Mouse (Mus musculus): Measurements from ENCODE around the gene Gpr152. TPM values are rescaled to one million over a fixed set of nuclear protein-coding genes. Genes with fewer than 3 reads are reported as not detected.
A peak's percentile ranks its signal among the peaks of the same experiment; 100 is the strongest.

Gpr152 gene
- polyA plus RNA-seq, 1 experiment from 2014 or later = not detected

DNA sequence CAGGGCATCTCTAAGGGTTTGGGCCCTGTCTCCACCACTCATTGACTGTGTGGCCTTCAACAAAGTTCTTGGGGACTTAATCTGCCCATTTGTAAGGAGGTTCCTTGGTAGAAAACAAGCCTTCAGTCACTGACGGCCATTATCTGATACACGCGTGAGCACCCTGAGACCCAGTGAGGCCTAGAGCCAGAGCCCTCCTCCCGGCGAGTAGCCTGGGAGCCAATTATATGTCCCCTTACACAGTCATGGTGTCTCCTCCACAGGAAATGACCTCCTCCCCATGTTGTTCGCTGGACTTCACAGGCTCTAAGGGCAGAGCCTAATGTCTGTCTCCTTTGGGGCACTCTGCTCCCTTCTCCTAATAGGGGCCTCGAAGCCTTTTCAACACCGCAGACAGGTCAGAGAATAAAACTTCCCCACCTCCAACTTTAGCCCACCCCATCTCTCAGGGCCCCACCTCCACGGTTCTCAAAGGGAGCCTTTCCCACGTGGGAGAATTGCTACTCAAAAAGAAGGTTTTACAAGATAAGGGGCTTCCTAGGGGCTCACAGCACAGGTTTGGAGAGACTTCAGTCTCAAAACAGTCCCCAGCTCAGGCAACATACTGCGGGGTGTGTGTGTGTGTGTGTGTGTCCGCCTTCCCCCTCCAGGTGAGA is 6.9 kb downstream of the Gpr152 start:
- H3K9ac ChIP-seq = no peak overlapping the region
- H3K4me2 ChIP-seq = no peak overlapping the region
- H3K4me3 ChIP-seq (ENCODE audit: low read depth, low read length) = no peak overlapping the region
- no peaks in the 10 kb centered on the region for H3K9me3 ChIP-seq (ENCODE audit: low read depth, low read length)
- no peak for DNase-seq
- TF ChIP-seq CTCF (IDR thresholded peaks at IDR 0.05; ENCODE audit: low read depth) = no peak
- no peak overlapping the region for H3K27ac ChIP-seq (ENCODE audit: low read depth)
- WGBS = 66% methylated on average over 12 of the region's 12 CpGs
- H3K4me1 ChIP-seq (ENCODE audit: insufficient read depth) = peaks cover 5% of the 10 kb centered on the region
- peaks cover 17% of the 10 kb centered on the region for H3K36me3 ChIP-seq (ENCODE audit: insufficient read depth)
- H3K27me3 ChIP-seq (ENCODE audit: insufficient read depth, low read length) = no peaks in the 10 kb centered on the region
- no peak for ATAC-seq (ENCODE audit: insufficient read depth)

GRCm38 (mm10) chr19:4147022-4147405 is 7.4 kb downstream of the Gpr152 start:
- no peak for TF ChIP-seq CTCF (IDR thresholded peaks at IDR 0.05; ENCODE audit: low read depth)
- DNase-seq = no peak
- Histone ChIP-seq H3K9ac (no peak overlapping the region), H3K4me3 (ENCODE audit: low read depth, low read length) (no peak overlapping the region), H3K27me3 (ENCODE audit: insufficient read depth, low read length) (no peaks in the 10 kb centered on the region), H3K9me3 (ENCODE audit: low read depth, low read length) (no peaks in the 10 kb centered on the region), H3K27ac (ENCODE audit: low read depth) (no peak overlapping the region), H3K4me2 (no peak overlapping the region), H3K4me1 (ENCODE audit: insufficient read depth) (peaks cover 5% of the 10 kb centered on the region), H3K36me3 (ENCODE audit: insufficient read depth) (peaks cover 18% of the 10 kb centered on the region)
- ATAC-seq (ENCODE audit: insufficient read depth) = no peak
- WGBS = 59% methylated on average over 3 of the region's 3 CpGs

GRCm38 (mm10) chr19:4147782-4148490 is 8.3 kb downstream of the Gpr152 start:
- Histone ChIP-seq H3K4me3 (ENCODE audit: low read depth, low read length) (peak overlapping the region; percentile 89), H3K9me3 (ENCODE audit: low read depth, low read length) (no peaks in the 10 kb centered on the region), H3K27ac (ENCODE audit: low read depth) (peak overlapping the region; percentile 40; the same call in 1 of the 2 replicates), H3K4me1 (ENCODE audit: insufficient read depth) (peaks cover 5% of the 10 kb centered on the region), H3K36me3 (ENCODE audit: insufficient read depth) (peaks cover 18% of the 10 kb centered on the region), H3K4me2 (peak overlapping the region; percentile 87), H3K9ac (peak overlapping the region; percentile 85), H3K27me3 (ENCODE audit: insufficient read depth, low read length) (no peaks in the 10 kb centered on the region)
- ATAC-seq (ENCODE audit: insufficient read depth) (0 out of 2 replicates have a peak, but pooled peaks have one; percentile 2), DNase-seq (no peak)
- no peak for TF ChIP-seq CTCF (IDR thresholded peaks at IDR 0.05; ENCODE audit: low read depth)
- WGBS = 34% methylated on average over 9 of the region's 9 CpGs

GRCm38 (mm10) chr19:4148491-4148806 is 8.9 kb downstream of the Gpr152 start, which contains the start of gene Coro1b:
Gene Coro1b, plus strand, starts transcription at chr19:4148619.
- peaks cover 21% of the 10 kb centered on the region for H3K36me3 ChIP-seq (ENCODE audit: insufficient read depth)
- peak; percentile 98 for ATAC-seq (ENCODE audit: insufficient read depth)
- H3K4me2 ChIP-seq = peak within 1 kb of the TSS; percentile 87
- DNase-seq = peak; percentile 98
- no peaks in the 10 kb centered on the region for H3K27me3 ChIP-seq (ENCODE audit: insufficient read depth, low read length)
- WGBS = 0% methylated on average over 33 of the region's 33 CpGs
- H3K9me3 ChIP-seq (ENCODE audit: low read depth, low read length) = no peaks in the 10 kb centered on the region
- H3K27ac ChIP-seq (ENCODE audit: low read depth) = peak within 1 kb of the TSS; percentile 40; the same call in 1 of the 2 replicates
- H3K4me3 ChIP-seq (ENCODE audit: low read depth, low read length) = peak within 1 kb of the TSS; percentile 89
- H3K4me1 ChIP-seq (ENCODE audit: insufficient read depth) = peaks cover 5% of the 10 kb centered on the region
- H3K9ac ChIP-seq = peak within 1 kb of the TSS; percentile 85
- TF ChIP-seq CTCF (IDR thresholded peaks at IDR 0.05; ENCODE audit: low read depth) = no peak

- no peak for TF ChIP-seq CTCF (IDR thresholded peaks at IDR 0.05; ENCODE audit: low read depth)
- peak; percentile 57 for ATAC-seq (ENCODE audit: insufficient read depth)
- Histone ChIP-seq H3K4me2 (peak overlapping the region; percentile 87), H3K9ac (peak overlapping the region; percentile 85), H3K4me1 (ENCODE audit: insufficient read depth) (peaks cover 5% of the 10 kb centered on the region), H3K27me3 (ENCODE audit: insufficient read depth, low read length) (no peaks in the 10 kb centered on the region), H3K4me3 (ENCODE audit: low read depth, low read length) (peak overlapping the region; percentile 89), H3K9me3 (ENCODE audit: low read depth, low read length) (no peaks in the 10 kb centered on the region), H3K36me3 (ENCODE audit: insufficient read depth) (peaks cover 25% of the 10 kb centered on the region), H3K27ac (ENCODE audit: low read depth) (peak overlapping the region; percentile 40; the same call in 1 of the 2 replicates)
- no peak for DNase-seq
- 6% methylated on average over 8 of the region's 8 CpGs for WGBS
Observed at GRCm38 (mm10) chr19:4148819-4149218, 9.2 kb downstream of the Gpr152 start.

- Histone ChIP-seq H3K4me3 (ENCODE audit: low read depth, low read length) (peak overlapping the region; percentile 89), H3K36me3 (ENCODE audit: insufficient read depth) (peaks cover 27% of the 10 kb centered on the region), H3K4me1 (ENCODE audit: insufficient read depth) (peaks cover 5% of the 10 kb centered on the region), H3K9ac (peak overlapping the region; percentile 85), H3K4me2 (peak overlapping the region; percentile 87), H3K9me3 (ENCODE audit: low read depth, low read length) (no peaks in the 10 kb centered on the region), H3K27me3 (ENCODE audit: insufficient read depth, low read length) (no peaks in the 10 kb centered on the region), H3K27ac (ENCODE audit: low read depth) (no peak overlapping the region)
- TF ChIP-seq CTCF (IDR thresholded peaks at IDR 0.05; ENCODE audit: low read depth) = no peak
- WGBS = 81% methylated on average over 11 of the region's 11 CpGs
- no peak for ATAC-seq (ENCODE audit: insufficient read depth)
- no peak for DNase-seq
Observed at GRCm38 (mm10) chr19:4149283-4149682, 9.7 kb downstream of the Gpr152 start.

- WGBS = 90% methylated on average over 17 of the region's 17 CpGs
- DNase-seq (no peak), ATAC-seq (ENCODE audit: insufficient read depth) (no peak)
- Histone ChIP-seq H3K9ac (no peak overlapping the region), H3K27ac (ENCODE audit: low read depth) (no peak overlapping the region), H3K9me3 (ENCODE audit: low read depth, low read length) (no peaks in the 10 kb centered on the region), H3K36me3 (ENCODE audit: insufficient read depth) (peaks cover 27% of the 10 kb centered on the region), H3K4me3 (ENCODE audit: low read depth, low read length) (peak overlapping the region; percentile 89; the same call in 1 of the 2 replicates), H3K4me1 (ENCODE audit: insufficient read depth) (peaks cover 5% of the 10 kb centered on the region), H3K4me2 (peak overlapping the region; percentile 87; the same call in 1 of the 2 replicates), H3K27me3 (ENCODE audit: insufficient read depth, low read length) (no peaks in the 10 kb centered on the region)
- no peak for TF ChIP-seq CTCF (IDR thresholded peaks at IDR 0.05; ENCODE audit: low read depth)
Observed at GRCm38 (mm10) chr19:4149764-4150461, 10.3 kb downstream of the Gpr152 start.

Data from lung, embryonic 14.5 days (tissue).